Mouse (Mus musculus) heart, embryonic 14.5 days (tissue): ENCODE measurements around the gene Hnrnpk. TPM values are rescaled to one million over a fixed set of nuclear protein-coding genes. Genes with fewer than 3 reads are reported as not detected.
"Not testable (repeated sequence)": the region's sequence is repeated elsewhere in the genome, so short reads cannot be mapped to it uniquely, and the experiment has no call there.

Experiments used
- ATAC-seq: fragments of 200-750 bp; cut with Nextera tagmentation; 2 replicates; pipeline ENCODE4 v1.8.0; 2017; ENCODE audit warnings: low read depth, moderate TSS enrichment; ENCODE audit not compliant: insufficient number of reproducible peaks, insufficient read depth, low FRiP score
- H3K27ac ChIP-seq, 2 experiments: fragments of 200-500 bp in 1 of 2; fragments of 300-500 bp in 1 of 2; sonication (generic) in 1 of 2; replicated peaks in 1 of 2; 2 replicates each; pipeline ENCODE4 v1.5.1; 2012 to 2014; ENCODE audit warnings: low read depth in 2 of 2, low read length in 2 of 2, control low read depth in 1 of 2, mild to moderate bottlenecking in 1 of 2, mixed read lengths in 1 of 2; ENCODE audit not compliant: control insufficient read depth in 1 of 2, insufficient read depth in 1 of 2
- H3K27me3 ChIP-seq: fragments of 300-500 bp; sonication (generic); 2 replicates; pipeline ENCODE4 v1.6.1; 2014; ENCODE audit warnings: mild to moderate bottlenecking, low read length, control low read depth; ENCODE audit not compliant: control insufficient read depth, insufficient read depth
- H3K36me3 ChIP-seq: fragments of 300-500 bp; sonication (generic); 2 replicates; pipeline ENCODE4 v1.6.1; 2014; ENCODE audit warnings: mild to moderate bottlenecking, control low read depth, low read length, mixed read lengths; ENCODE audit not compliant: control insufficient read depth, insufficient read depth
- H3K4me1 ChIP-seq, 2 experiments: fragments of 200-500 bp in 1 of 2; fragments of 300-500 bp in 1 of 2; sonication (generic) in 1 of 2; 2 replicates each; pipeline ENCODE4 v1.6.1; 2012 to 2014; ENCODE audit warnings: low read length in 2 of 2, control low read depth in 1 of 2, mixed read lengths in 1 of 2; ENCODE audit not compliant: control insufficient read depth in 2 of 2, insufficient read depth in 2 of 2
- H3K4me2 ChIP-seq: fragments of 300-500 bp; sonication (generic); 2 replicates; pipeline ENCODE4 v1.6.1; 2014; ENCODE audit warnings: mild to moderate bottlenecking, low read length
- H3K4me3 ChIP-seq, 2 experiments: fragments of 200-500 bp in 1 of 2; fragments of 300-500 bp in 1 of 2; sonication (generic) in 1 of 2; 2 replicates each; pipeline ENCODE4 v1.5.1; 2012 to 2014; ENCODE audit warnings: low read length in 2 of 2, mild to moderate bottlenecking in 2 of 2, control low read depth in 1 of 2, low read depth in 1 of 2, moderate library complexity in 1 of 2; ENCODE audit not compliant: control insufficient read depth in 1 of 2, insufficient read depth in 1 of 2
- H3K9ac ChIP-seq: fragments of 300-500 bp; sonication (generic); 2 replicates; pipeline ENCODE4 v1.6.1; 2014; ENCODE audit warnings: mild to moderate bottlenecking, low read length
- H3K9me3 ChIP-seq: fragments of 300-500 bp; sonication (generic); 2 replicates; pipeline ENCODE4 v1.6.1; 2016; ENCODE audit warnings: low read length, control low read depth; ENCODE audit not compliant: control insufficient read depth
- WGBS: fragments of 180-500 bp; shearing (Covaris S2); extraction: QIAGEN DNeasy Blood & Tissue Kit; methylation state at CpG from one replicate; pipeline ENCODE4 v1.1.7; 2014; 5-methylcytosine and 5-hydroxymethylcytosine counted together
- polyA plus RNA-seq: library from polyadenylated mRNA; unstranded; fragments of >200 nt; fragmentation: Nextera tagmentation; extraction: Ambion mirVana; gene quantifications from 2 replicates; pipeline ENCODE4 v1.2.1, GENCODE M21; 2014

Gene Hnrnpk
- 919 and 965 TPM in 2 replicates for polyA plus RNA-seq

- Histone ChIP-seq H3K36me3 (peaks cover 20% of the 10 kb centered on the region), H3K9ac (peak within 1 kb of the TSS; percentile 100), H3K4me3 (peak within 1 kb of the TSS; percentile 88 to 99), H3K4me2 (peak within 1 kb of the TSS; percentile 59), H3K27ac (peak within 1 kb of the TSS; percentile 98 to 99)
- H3K9me3 ChIP-seq, H3K4me1 ChIP-seq, ATAC-seq, H3K27me3 ChIP-seq: not testable (repeated sequence)
- 6% methylated on average over 16 of the region's 17 CpGs for WGBS
These were observed at the start of gene Hnrnpk for GRCm38 (mm10) chr13:58403243-58403642. Gene Hnrnpk, minus strand, starts transcription at chr13:58403343.

- 0 out of 2 replicates have a peak, but pooled peaks cover 3% of the 10 kb centered on the region for H3K27me3 ChIP-seq
- H3K27ac ChIP-seq: no peak overlapping the region
- 69% methylated on average over 4 of the region's 4 CpGs for WGBS
- H3K36me3 ChIP-seq: no peaks in the 10 kb centered on the region
- peak overlapping the region in 1 of 2 experiments; percentile 36; a peak in 1 of 4 replicates for H3K4me3 ChIP-seq
- peak overlapping the region; percentile 66 for H3K4me2 ChIP-seq
- ATAC-seq: no peak
- H3K9ac ChIP-seq: no peak overlapping the region
- peaks cover 0 to 3% of the 10 kb centered on the region in 2 experiments; a peak in 1 of 4 replicates for H3K4me1 ChIP-seq
- H3K9me3 ChIP-seq: peaks cover 4% of the 10 kb centered on the region; the same call in 1 of the 2 replicates
These were observed 49.1 kb upstream of the Hnrnpk start for GRCm38 (mm10) chr13:58452246-58452645.

GRCm38 (mm10) chr13:58450459-58451182 is 47.5 kb upstream of the Hnrnpk start:
- Histone ChIP-seq H3K27ac (no peak overlapping the region), H3K4me2 (no peak overlapping the region), H3K36me3 (no peaks in the 10 kb centered on the region), H3K9ac (no peak overlapping the region), H3K9me3 (peaks cover under 1% of the 10 kb centered on the region; the same call in 1 of the 2 replicates), H3K27me3 (0 out of 2 replicates have a peak, but pooled peaks cover 1% of the 10 kb centered on the region), H3K4me3 (no peak overlapping the region), H3K4me1 (peaks cover 0 to 3% of the 10 kb centered on the region in 2 experiments; a peak in 1 of 4 replicates)
- WGBS: 83% methylated on average over 22 of the region's 22 CpGs
- no peak for ATAC-seq

GRCm38 (mm10) chr13:58446541-58446940 is 43.4 kb upstream of the Hnrnpk start:
- no peak overlapping the region for H3K27ac ChIP-seq
- no peak overlapping the region for H3K4me2 ChIP-seq
- H3K36me3 ChIP-seq: no peaks in the 10 kb centered on the region
- no peak for ATAC-seq
- no peaks in the 10 kb centered on the region; a peak in 1 of 4 replicates for H3K4me1 ChIP-seq
- H3K27me3 ChIP-seq: no peaks in the 10 kb centered on the region
- no peak overlapping the region for H3K4me3 ChIP-seq
- 70% methylated on average over 2 of the region's 2 CpGs for WGBS
- no peak overlapping the region for H3K9ac ChIP-seq
- no peaks in the 10 kb centered on the region for H3K9me3 ChIP-seq

- 52% methylated on average over 7 of the region's 7 CpGs for WGBS
- ATAC-seq: no peak
These were observed 40.6 kb upstream of the Hnrnpk start for GRCm38 (mm10) chr13:58443787-58444186.

GRCm38 (mm10) chr13:58443326-58443725 is 40.2 kb upstream of the Hnrnpk start:
- H3K4me2 ChIP-seq: no peak overlapping the region
- 76% methylated on average over 4 of the region's 4 CpGs for WGBS
- no peaks in the 10 kb centered on the region for H3K9me3 ChIP-seq
- no peak overlapping the region for H3K9ac ChIP-seq
- no peak overlapping the region for H3K4me3 ChIP-seq
- ATAC-seq: no peak
- no peaks in the 10 kb centered on the region for H3K36me3 ChIP-seq
- H3K4me1 ChIP-seq: peaks cover 2 to 3% of the 10 kb centered on the region in 2 experiments; a peak in 2 of 4 replicates
- H3K27me3 ChIP-seq: no peaks in the 10 kb centered on the region
- no peak overlapping the region for H3K27ac ChIP-seq

More at GRCm38 (mm10) chr13:58443787-58444186, 40.6 kb upstream of the Hnrnpk start:
- H3K9me3 ChIP-seq: no peaks in the 10 kb centered on the region
- H3K4me2 ChIP-seq: no peak overlapping the region
- no peak overlapping the region for H3K27ac ChIP-seq
- no peak overlapping the region for H3K4me3 ChIP-seq
- H3K9ac ChIP-seq: no peak overlapping the region
- peaks cover 2 to 3% of the 10 kb centered on the region in 2 experiments; a peak in 2 of 4 replicates for H3K4me1 ChIP-seq
- H3K27me3 ChIP-seq: no peaks in the 10 kb centered on the region
- H3K36me3 ChIP-seq: no peaks in the 10 kb centered on the region

GRCm38 (mm10) chr13:58439716-58440115 is 36.6 kb upstream of the Hnrnpk start:
- ATAC-seq: no peak
- no peak overlapping the region for H3K9ac ChIP-seq
- H3K27ac ChIP-seq: no peak overlapping the region
- H3K9me3 ChIP-seq: 0 out of 2 replicates have a peak, but pooled peaks cover 4% of the 10 kb centered on the region
- H3K27me3 ChIP-seq: no peaks in the 10 kb centered on the region
- H3K4me3 ChIP-seq: no peak overlapping the region
- H3K4me2 ChIP-seq: no peak overlapping the region
- peaks cover 2 to 3% of the 10 kb centered on the region in 2 experiments; a peak in 2 of 4 replicates for H3K4me1 ChIP-seq
- H3K36me3 ChIP-seq: no peaks in the 10 kb centered on the region
- 81% methylated on average over 2 of the region's 2 CpGs for WGBS
